Mouse (Mus musculus): ENCODE results near the gene Ncf1.

- TF ChIP-seq POLR2A (IDR thresholded peaks at IDR 0.05; ENCODE audit: borderline replicate concordance, insufficient read depth, low read length) (no peak), CTCF (IDR thresholded peaks at IDR 0.05; ENCODE audit: borderline replicate concordance, insufficient read depth, low read depth, low read length) (no peak)
Observed at GRCm38 (mm10) chr5:134226946-134227345, 2.5 kb downstream of the Ncf1 start.

All from cerebellum, adult 2 months (tissue).